Mouse (Mus musculus): ENCODE data around the gene Immp2l. TPM values are rescaled to one million over a fixed set of nuclear protein-coding genes. Genes with fewer than 3 reads are reported as not detected.

The Immp2l gene
- polyA plus RNA-seq, 1 experiment from 2014 or later: 9.4 TPM

GRCm38 (mm10) chr12:41518897-41519296, 495.0 kb downstream of the Immp2l start:
- H3K4me1 ChIP-seq (ENCODE audit: control insufficient read depth, insufficient read depth, low read length): no peaks in the 10 kb centered on the region
- no peak for ATAC-seq (replicated peaks; ENCODE audit: extremely low read depth, insufficient read depth, low FRiP score)
- H3K27me3 ChIP-seq (ENCODE audit: control insufficient read depth, insufficient read depth, low read length): no peaks in the 10 kb centered on the region
- H3K4me2 ChIP-seq (ENCODE audit: low read depth, low read length): no peak overlapping the region
- H3K9ac ChIP-seq (ENCODE audit: low read length): no peak overlapping the region
- no peak overlapping the region for H3K27ac ChIP-seq (ENCODE audit: low read length)
- H3K4me3 ChIP-seq (ENCODE audit: low read length): no peak overlapping the region
- no peaks in the 10 kb centered on the region for H3K9me3 ChIP-seq (replicated peaks; ENCODE audit: control insufficient read depth, low read length)
- 57% methylated on average over 5 of the region's 5 CpGs for WGBS
- H3K36me3 ChIP-seq (ENCODE audit: control insufficient read depth, insufficient read depth): no peaks in the 10 kb centered on the region

- ATAC-seq (replicated peaks; ENCODE audit: extremely low read depth, insufficient read depth, low FRiP score): no peak
Observed at GRCm38 (mm10) chr12:41520326-41520725, 496.4 kb downstream of the Immp2l start.

GRCm38 (mm10) chr12:41521671-41522070, 497.8 kb downstream of the Immp2l start:
- WGBS: 73% methylated on average over 2 of the region's 2 CpGs
- ATAC-seq (replicated peaks; ENCODE audit: extremely low read depth, insufficient read depth, low FRiP score): no peak

More at GRCm38 (mm10) chr12:41520326-41520725, 496.4 kb downstream of the Immp2l start:
- Histone ChIP-seq H3K9ac (ENCODE audit: low read length) (no peak overlapping the region), H3K27me3 (ENCODE audit: control insufficient read depth, insufficient read depth, low read length) (no peaks in the 10 kb centered on the region), H3K27ac (ENCODE audit: low read length) (no peak overlapping the region), H3K9me3 (replicated peaks; ENCODE audit: control insufficient read depth, low read length) (no peaks in the 10 kb centered on the region), H3K4me1 (ENCODE audit: control insufficient read depth, insufficient read depth, low read length) (no peaks in the 10 kb centered on the region), H3K4me2 (ENCODE audit: low read depth, low read length) (no peak overlapping the region), H3K4me3 (ENCODE audit: low read length) (no peak overlapping the region), H3K36me3 (ENCODE audit: control insufficient read depth, insufficient read depth) (no peaks in the 10 kb centered on the region)
- WGBS: 68% methylated on average over 2 of the region's 2 CpGs

GRCm38 (mm10) chr12:41526688-41527087, 502.8 kb downstream of the Immp2l start:
- Histone ChIP-seq H3K4me1 (ENCODE audit: control insufficient read depth, insufficient read depth, low read length) (no peaks in the 10 kb centered on the region), H3K4me3 (ENCODE audit: low read length) (no peak overlapping the region), H3K27me3 (ENCODE audit: control insufficient read depth, insufficient read depth, low read length) (no peaks in the 10 kb centered on the region), H3K4me2 (ENCODE audit: low read depth, low read length) (no peak overlapping the region), H3K9ac (ENCODE audit: low read length) (no peak overlapping the region), H3K36me3 (ENCODE audit: control insufficient read depth, insufficient read depth) (no peaks in the 10 kb centered on the region), H3K27ac (ENCODE audit: low read length) (no peak overlapping the region), H3K9me3 (replicated peaks; ENCODE audit: control insufficient read depth, low read length) (no peaks in the 10 kb centered on the region)
- 70% methylated on average over 2 of the region's 2 CpGs for WGBS
- ATAC-seq (replicated peaks; ENCODE audit: extremely low read depth, insufficient read depth, low FRiP score): no peak

More at GRCm38 (mm10) chr12:41521671-41522070, 497.8 kb downstream of the Immp2l start:
- Histone ChIP-seq H3K9me3 (replicated peaks; ENCODE audit: control insufficient read depth, low read length) (no peaks in the 10 kb centered on the region), H3K4me3 (ENCODE audit: low read length) (no peak overlapping the region), H3K4me2 (ENCODE audit: low read depth, low read length) (no peak overlapping the region), H3K27ac (ENCODE audit: low read length) (no peak overlapping the region), H3K9ac (ENCODE audit: low read length) (no peak overlapping the region), H3K27me3 (ENCODE audit: control insufficient read depth, insufficient read depth, low read length) (no peaks in the 10 kb centered on the region), H3K4me1 (ENCODE audit: control insufficient read depth, insufficient read depth, low read length) (no peaks in the 10 kb centered on the region), H3K36me3 (ENCODE audit: control insufficient read depth, insufficient read depth) (no peaks in the 10 kb centered on the region)

GRCm38 (mm10) chr12:41528410-41528809, 504.5 kb downstream of the Immp2l start:
- ATAC-seq (replicated peaks; ENCODE audit: extremely low read depth, insufficient read depth, low FRiP score): no peak
- Histone ChIP-seq H3K9me3 (replicated peaks; ENCODE audit: control insufficient read depth, low read length) (no peaks in the 10 kb centered on the region), H3K27me3 (ENCODE audit: control insufficient read depth, insufficient read depth, low read length) (no peaks in the 10 kb centered on the region), H3K36me3 (ENCODE audit: control insufficient read depth, insufficient read depth) (no peaks in the 10 kb centered on the region), H3K4me2 (ENCODE audit: low read depth, low read length) (no peak overlapping the region), H3K9ac (ENCODE audit: low read length) (no peak overlapping the region), H3K4me1 (ENCODE audit: control insufficient read depth, insufficient read depth, low read length) (no peaks in the 10 kb centered on the region), H3K27ac (ENCODE audit: low read length) (no peak overlapping the region), H3K4me3 (ENCODE audit: low read length) (no peak overlapping the region)
- WGBS: 76% methylated on average over 4 of the region's 4 CpGs

GRCm38 (mm10) chr12:41539989-41540388, 516.1 kb downstream of the Immp2l start:
- WGBS: 79% methylated on average over 5 of the region's 5 CpGs
- no peak overlapping the region for H3K9ac ChIP-seq (ENCODE audit: low read length)
- H3K4me1 ChIP-seq (ENCODE audit: control insufficient read depth, insufficient read depth, low read length): no peaks in the 10 kb centered on the region
- no peaks in the 10 kb centered on the region for H3K36me3 ChIP-seq (ENCODE audit: control insufficient read depth, insufficient read depth)
- H3K27me3 ChIP-seq (ENCODE audit: control insufficient read depth, insufficient read depth, low read length): no peaks in the 10 kb centered on the region
- H3K4me2 ChIP-seq (ENCODE audit: low read depth, low read length): no peak overlapping the region
- H3K4me3 ChIP-seq (ENCODE audit: low read length): no peak overlapping the region
- ATAC-seq (replicated peaks; ENCODE audit: extremely low read depth, insufficient read depth, low FRiP score): no peak
- no peaks in the 10 kb centered on the region for H3K9me3 ChIP-seq (replicated peaks; ENCODE audit: control insufficient read depth, low read length)
- no peak overlapping the region for H3K27ac ChIP-seq (ENCODE audit: low read length)

- Histone ChIP-seq H3K27me3 (ENCODE audit: control insufficient read depth, insufficient read depth, low read length) (no peaks in the 10 kb centered on the region), H3K9ac (ENCODE audit: low read length) (no peak overlapping the region), H3K27ac (ENCODE audit: low read length) (no peak overlapping the region), H3K36me3 (ENCODE audit: control insufficient read depth, insufficient read depth) (no peaks in the 10 kb centered on the region), H3K4me3 (ENCODE audit: low read length) (no peak overlapping the region), H3K4me2 (ENCODE audit: low read depth, low read length) (no peak overlapping the region), H3K9me3 (replicated peaks; ENCODE audit: control insufficient read depth, low read length) (no peaks in the 10 kb centered on the region), H3K4me1 (ENCODE audit: control insufficient read depth, insufficient read depth, low read length) (peaks cover under 1% of the 10 kb centered on the region; the same call in 1 of the 2 replicates)
- 45% methylated on average over 4 of the region's 4 CpGs for WGBS
- ATAC-seq (replicated peaks; ENCODE audit: extremely low read depth, insufficient read depth, low FRiP score): no peak
Observed at GRCm38 (mm10) chr12:41551578-41551977, 527.7 kb downstream of the Immp2l start.

GRCm38 (mm10) chr12:41557832-41558231, 533.9 kb downstream of the Immp2l start:
- WGBS: 56% methylated on average over 3 of the region's 3 CpGs
- Histone ChIP-seq H3K4me3 (ENCODE audit: low read length) (no peak overlapping the region), H3K27me3 (ENCODE audit: control insufficient read depth, insufficient read depth, low read length) (no peaks in the 10 kb centered on the region), H3K27ac (ENCODE audit: low read length) (no peak overlapping the region), H3K9ac (ENCODE audit: low read length) (no peak overlapping the region), H3K36me3 (ENCODE audit: control insufficient read depth, insufficient read depth) (no peaks in the 10 kb centered on the region), H3K4me1 (ENCODE audit: control insufficient read depth, insufficient read depth, low read length) (peaks cover 2% of the 10 kb centered on the region; the same call in 1 of the 2 replicates), H3K9me3 (replicated peaks; ENCODE audit: control insufficient read depth, low read length) (no peaks in the 10 kb centered on the region), H3K4me2 (ENCODE audit: low read depth, low read length) (no peak overlapping the region)
- no peak for ATAC-seq (replicated peaks; ENCODE audit: extremely low read depth, insufficient read depth, low FRiP score)

GRCm38 (mm10) chr12:41558956-41559735, 535.3 kb downstream of the Immp2l start:
- Histone ChIP-seq H3K9ac (ENCODE audit: low read length) (no peak overlapping the region), H3K36me3 (ENCODE audit: control insufficient read depth, insufficient read depth) (no peaks in the 10 kb centered on the region), H3K27ac (ENCODE audit: low read length) (no peak overlapping the region), H3K27me3 (ENCODE audit: control insufficient read depth, insufficient read depth, low read length) (no peaks in the 10 kb centered on the region), H3K4me1 (ENCODE audit: control insufficient read depth, insufficient read depth, low read length) (peaks cover 2% of the 10 kb centered on the region; the same call in 1 of the 2 replicates), H3K4me3 (ENCODE audit: low read length) (no peak overlapping the region), H3K4me2 (ENCODE audit: low read depth, low read length) (no peak overlapping the region), H3K9me3 (replicated peaks; ENCODE audit: control insufficient read depth, low read length) (no peaks in the 10 kb centered on the region)
- no peak for ATAC-seq (replicated peaks; ENCODE audit: extremely low read depth, insufficient read depth, low FRiP score)
- WGBS: 52% methylated on average over 5 of the region's 5 CpGs
